Mouse (Mus musculus): ENCODE results near the gene Gzmf. TPM values are rescaled to one million over a fixed set of nuclear protein-coding genes. Genes with fewer than 3 reads are reported as not detected.
"Not testable (repeated sequence)": the region's sequence is repeated elsewhere in the genome, so short reads cannot be mapped to it uniquely, and the experiment has no call there.

Gzmf gene
- not detected in 2 replicates for polyA plus RNA-seq (2015; fragmentation: Nextera tagmentation; extraction: Ambion mirVana)

- no peak within 1 kb of the TSS for H3K4me3 ChIP-seq
- H3K4me1 ChIP-seq, result no peaks in the 10 kb centered on the region
- H3K27me3 ChIP-seq (replicated peaks), result no peaks in the 10 kb centered on the region
- no peak within 1 kb of the TSS for H3K27ac ChIP-seq
- no peak for ATAC-seq (replicated peaks)
- no peaks in the 10 kb centered on the region for H3K36me3 ChIP-seq (replicated peaks)
- H3K4me2 ChIP-seq, result no peak within 1 kb of the TSS
- no peaks in the 10 kb centered on the region for H3K9me3 ChIP-seq
- 83% methylated on average over 4 of the region's 4 CpGs for WGBS
- no peak within 1 kb of the TSS for H3K9ac ChIP-seq
Measured at GRCm38 (mm10) chr14:56211317-56211716, at the start of gene Gzmf. Gzmf (minus strand) TSS chr14:56211417.

- no peak overlapping the region for H3K4me3 ChIP-seq
- no peaks in the 10 kb centered on the region for H3K27me3 ChIP-seq (replicated peaks)
- ATAC-seq (replicated peaks), result no peak
- H3K9ac ChIP-seq, result no peak overlapping the region
- no peaks in the 10 kb centered on the region for H3K36me3 ChIP-seq (replicated peaks)
- H3K9me3 ChIP-seq, result no peaks in the 10 kb centered on the region
- no peaks in the 10 kb centered on the region for H3K4me1 ChIP-seq
- H3K27ac ChIP-seq, result no peak overlapping the region
- no peak overlapping the region for H3K4me2 ChIP-seq
Measured at GRCm38 (mm10) chr14:56240409-56240808, 29.2 kb upstream of the Gzmf start.

DNA sequence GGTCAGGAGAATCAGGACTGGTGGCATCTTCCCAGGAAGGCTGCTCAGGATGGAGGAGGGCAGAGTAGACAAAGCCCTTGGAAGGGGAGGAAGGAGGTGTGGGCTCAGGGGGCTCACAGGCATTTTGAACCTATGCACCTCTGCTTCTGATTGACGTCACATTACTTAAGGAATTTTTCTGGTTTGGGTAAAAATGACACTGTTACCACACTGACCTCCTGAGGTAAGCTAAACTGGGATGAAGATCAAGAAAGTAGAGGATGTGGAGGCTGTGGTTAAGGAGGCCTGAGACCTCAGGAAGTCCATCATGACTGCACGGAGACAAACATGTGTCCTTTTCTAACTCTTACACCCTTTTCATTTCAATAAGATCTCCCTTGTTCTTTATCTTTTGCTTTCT, 23.3 kb upstream of the Gzmf start, which contains the start of gene Gzmc:
Gzmc (minus strand) TSS at position 101 of the 400 bp plus-strand sequence.
- H3K36me3 ChIP-seq (replicated peaks), result no peaks in the 10 kb centered on the region
- no peak within 1 kb of the TSS for H3K4me2 ChIP-seq
- H3K4me1 ChIP-seq, result no peaks in the 10 kb centered on the region
- H3K4me3 ChIP-seq, result no peak within 1 kb of the TSS
- H3K27ac ChIP-seq, result no peak within 1 kb of the TSS
- no peaks in the 10 kb centered on the region for H3K27me3 ChIP-seq (replicated peaks)
- no peak within 1 kb of the TSS for H3K9ac ChIP-seq
- H3K9me3 ChIP-seq, result no peaks in the 10 kb centered on the region
- WGBS, result 83% methylated on average over 2 of the region's 2 CpGs
- no peak for ATAC-seq (replicated peaks)

DNA sequence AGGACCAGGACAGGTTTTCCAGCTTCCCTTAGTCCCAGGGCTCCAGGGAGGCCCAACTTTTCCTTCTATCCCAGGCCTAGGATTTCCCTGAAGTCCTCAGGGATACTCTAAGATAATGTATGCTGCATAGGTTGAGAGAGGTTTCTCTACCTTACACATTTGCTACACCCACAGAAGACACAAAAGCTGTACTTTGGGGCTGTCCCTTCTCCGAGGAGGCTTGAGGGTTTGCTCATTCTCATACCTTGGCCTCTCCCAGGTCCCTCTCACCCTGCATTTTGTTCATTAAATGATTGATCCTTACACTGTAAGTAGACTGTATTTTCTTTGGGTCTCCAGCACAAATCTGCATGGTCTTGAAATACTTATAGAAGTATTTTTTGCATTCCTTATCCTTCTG, 5.6 kb downstream of the Gzmf start:
- WGBS, result 72% methylated on average over 1 of the region's 1 CpGs
- no peak for ATAC-seq (replicated peaks)

DNA sequence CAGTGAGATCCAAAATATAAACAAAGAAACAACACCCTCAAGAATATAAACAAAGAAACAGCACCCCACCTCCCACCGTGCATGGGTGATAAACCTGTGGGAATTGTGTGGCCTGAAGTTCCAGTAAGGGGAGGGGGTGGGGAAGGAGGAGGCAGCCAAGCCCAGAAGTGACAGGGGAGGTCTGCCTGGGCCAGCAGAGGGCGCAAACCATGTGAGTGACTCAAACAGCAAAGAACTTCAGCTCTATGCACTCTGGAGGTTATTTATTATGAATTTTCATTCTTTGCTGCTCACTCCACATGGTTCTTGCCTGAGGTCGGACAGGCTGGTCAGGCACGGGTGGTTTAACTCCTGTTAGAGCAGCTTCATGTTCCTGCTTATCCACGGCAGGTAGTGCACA, 6.2 kb downstream of the Gzmf start:
- H3K27ac ChIP-seq; H3K4me3 ChIP-seq; H3K36me3 ChIP-seq (replicated peaks); H3K4me1 ChIP-seq; H3K4me2 ChIP-seq; H3K9me3 ChIP-seq; H3K9ac ChIP-seq; ATAC-seq (replicated peaks); H3K27me3 ChIP-seq (replicated peaks): not testable (repeated sequence)
- WGBS, result 34% methylated on average over 5 of the region's 5 CpGs

More for the DNA sequence above, 5.6 kb downstream of the Gzmf start:
- Histone ChIP-seq H3K9me3 (no peaks in the 10 kb centered on the region), H3K4me1 (no peaks in the 10 kb centered on the region), H3K27ac (no peak overlapping the region), H3K4me3 (no peak overlapping the region), H3K4me2 (no peak overlapping the region), H3K9ac (no peak overlapping the region), H3K27me3 (replicated peaks) (no peaks in the 10 kb centered on the region), H3K36me3 (replicated peaks) (no peaks in the 10 kb centered on the region)

- Histone ChIP-seq H3K27me3 (replicated peaks) (no peaks in the 10 kb centered on the region), H3K27ac (no peak overlapping the region), H3K9ac (no peak overlapping the region), H3K4me2 (no peak overlapping the region), H3K4me3 (no peak overlapping the region), H3K9me3 (no peaks in the 10 kb centered on the region), H3K36me3 (replicated peaks) (no peaks in the 10 kb centered on the region), H3K4me1 (no peaks in the 10 kb centered on the region)
- no peak for ATAC-seq (replicated peaks)
- WGBS, result 11% methylated on average over 2 of the region's 2 CpGs
Measured at GRCm38 (mm10) chr14:56203975-56204374, 7.2 kb downstream of the Gzmf start.

- Histone ChIP-seq H3K27me3 (replicated peaks) (no peaks in the 10 kb centered on the region), H3K4me2 (no peak overlapping the region), H3K9me3 (no peaks in the 10 kb centered on the region), H3K9ac (no peak overlapping the region), H3K36me3 (replicated peaks) (no peaks in the 10 kb centered on the region), H3K4me3 (no peak overlapping the region), H3K4me1 (no peaks in the 10 kb centered on the region), H3K27ac (no peak overlapping the region)
- WGBS, result 56% methylated on average over 6 of the region's 6 CpGs
- ATAC-seq (replicated peaks), result no peak
Measured at GRCm38 (mm10) chr14:56186946-56187345, 24.3 kb downstream of the Gzmf start.

GRCm38 (mm10) chr14:56186521-56186920, 24.7 kb downstream of the Gzmf start:
- H3K9me3 ChIP-seq, result no peaks in the 10 kb centered on the region
- H3K4me3 ChIP-seq, result no peak overlapping the region
- H3K9ac ChIP-seq, result no peak overlapping the region
- H3K4me2 ChIP-seq, result no peak overlapping the region
- 79% methylated on average over 5 of the region's 5 CpGs for WGBS
- no peaks in the 10 kb centered on the region for H3K36me3 ChIP-seq (replicated peaks)
- ATAC-seq (replicated peaks), result no peak
- H3K4me1 ChIP-seq, result no peaks in the 10 kb centered on the region
- H3K27ac ChIP-seq, result no peak overlapping the region
- no peaks in the 10 kb centered on the region for H3K27me3 ChIP-seq (replicated peaks)

GRCm38 (mm10) chr14:56177651-56178050, 33.6 kb downstream of the Gzmf start:
- not testable (repeated sequence) for H3K27ac ChIP-seq; H3K4me3 ChIP-seq; ATAC-seq (replicated peaks); H3K4me1 ChIP-seq; H3K36me3 ChIP-seq (replicated peaks); H3K9ac ChIP-seq; H3K4me2 ChIP-seq; H3K9me3 ChIP-seq; H3K27me3 ChIP-seq (replicated peaks)
- 30% methylated on average over 8 of the region's 8 CpGs for WGBS

GRCm38 (mm10) chr14:56174499-56174898, 36.7 kb downstream of the Gzmf start, which contains the start of gene Gzmn:
Gzmn (minus strand) TSS chr14:56174599.
- no peak for ATAC-seq (replicated peaks)
- H3K4me3 ChIP-seq, result no peak within 1 kb of the TSS
- H3K27me3 ChIP-seq (replicated peaks), result no peaks in the 10 kb centered on the region
- WGBS, result 91% methylated on average over 5 of the region's 5 CpGs
- no peak within 1 kb of the TSS for H3K27ac ChIP-seq
- H3K4me1 ChIP-seq, result no peaks in the 10 kb centered on the region
- no peak within 1 kb of the TSS for H3K4me2 ChIP-seq
- no peak within 1 kb of the TSS for H3K9ac ChIP-seq
- no peaks in the 10 kb centered on the region for H3K36me3 ChIP-seq (replicated peaks)
- H3K9me3 ChIP-seq, result no peaks in the 10 kb centered on the region

- H3K4me2 ChIP-seq, result no peak overlapping the region
- H3K9me3 ChIP-seq, result no peaks in the 10 kb centered on the region
- H3K27ac ChIP-seq, result no peak overlapping the region
- no peaks in the 10 kb centered on the region for H3K4me1 ChIP-seq
- no peak overlapping the region for H3K9ac ChIP-seq
- no peaks in the 10 kb centered on the region for H3K36me3 ChIP-seq (replicated peaks)
- ATAC-seq (replicated peaks), result no peak
- 92% methylated on average over 6 of the region's 6 CpGs for WGBS
- H3K27me3 ChIP-seq (replicated peaks), result no peaks in the 10 kb centered on the region
- H3K4me3 ChIP-seq, result no peak overlapping the region
Measured at GRCm38 (mm10) chr14:56173396-56173795, 37.8 kb downstream of the Gzmf start.

GRCm38 (mm10) chr14:56172744-56173143, 38.5 kb downstream of the Gzmf start:
- Histone ChIP-seq H3K4me1 (no peaks in the 10 kb centered on the region), H3K36me3 (replicated peaks) (no peaks in the 10 kb centered on the region), H3K4me2 (no peak overlapping the region), H3K9me3 (no peaks in the 10 kb centered on the region), H3K27me3 (replicated peaks) (no peaks in the 10 kb centered on the region), H3K9ac (no peak overlapping the region), H3K27ac (no peak overlapping the region), H3K4me3 (no peak overlapping the region)
- no peak for ATAC-seq (replicated peaks)
- 93% methylated on average over 5 of the region's 5 CpGs for WGBS

DNA sequence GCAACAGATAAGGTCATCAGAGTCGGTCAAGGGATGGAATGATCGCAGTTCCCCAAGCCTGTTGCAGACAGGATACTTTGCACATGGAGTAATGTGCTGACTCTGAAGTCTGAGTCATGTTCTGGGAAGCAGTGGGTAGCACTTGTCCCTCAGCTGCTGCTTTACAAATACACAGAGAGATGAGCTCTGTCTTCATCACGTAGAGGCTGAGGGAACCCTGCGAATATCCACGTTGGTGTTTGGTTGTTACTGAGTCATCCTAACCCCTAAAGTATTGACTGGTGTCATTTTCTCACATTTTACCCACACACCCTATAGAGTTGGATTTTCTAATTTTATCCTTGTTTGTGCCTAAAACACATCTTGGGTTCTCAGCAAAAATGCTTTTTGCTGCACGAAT, 43.2 kb downstream of the Gzmf start:
- H3K4me3 ChIP-seq, result no peak overlapping the region
- 88% methylated on average over 6 of the region's 6 CpGs for WGBS
- no peak overlapping the region for H3K4me2 ChIP-seq
- H3K36me3 ChIP-seq (replicated peaks), result no peaks in the 10 kb centered on the region
- H3K9me3 ChIP-seq, result no peaks in the 10 kb centered on the region
- no peak overlapping the region for H3K27ac ChIP-seq
- no peaks in the 10 kb centered on the region for H3K4me1 ChIP-seq
- ATAC-seq (replicated peaks), result no peak
- H3K27me3 ChIP-seq (replicated peaks), result no peaks in the 10 kb centered on the region
- H3K9ac ChIP-seq, result no peak overlapping the region

Data from midbrain, embryonic 15.5 days (tissue).